Mouse (Mus musculus): ENCODE data around the gene Ndrg2. TPM values are rescaled to one million over a fixed set of nuclear protein-coding genes. Genes with fewer than 3 reads are reported as not detected.
A peak's percentile ranks its signal among the peaks of the same experiment; 100 is the strongest.

Ndrg2 gene
- polyA plus RNA-seq, 1 experiment = 235 TPM

DNA sequence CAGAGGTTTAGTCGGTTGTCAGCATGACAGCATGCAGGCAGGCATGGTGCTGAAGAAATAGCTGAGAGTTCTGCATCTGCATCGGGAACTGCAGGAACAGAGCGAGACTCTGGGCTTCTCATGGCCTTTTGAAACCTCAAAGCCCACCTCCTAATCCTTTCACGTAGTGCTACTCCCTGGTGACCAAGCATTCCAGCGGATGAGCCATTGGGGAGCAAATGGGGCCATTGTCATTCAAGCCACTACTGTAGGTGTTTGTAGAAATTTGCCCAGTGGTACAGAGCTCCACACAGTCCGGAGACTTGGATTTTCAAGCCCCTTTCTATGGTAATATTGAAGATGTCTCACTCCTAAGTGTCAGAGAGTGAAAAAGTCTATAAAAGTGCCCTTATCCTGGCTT is 27.9 kb downstream of the Ndrg2 start:
- Histone ChIP-seq H3K27me3 (replicated peaks; ENCODE audit: control insufficient read depth, insufficient read depth, low read length) (no peaks in the 10 kb centered on the region), H3K36me3 (ENCODE audit: control insufficient read depth, insufficient read depth, low read length) (0 out of 2 replicates have a peak, but pooled peaks cover 2% of the 10 kb centered on the region), H3K4me3 (ENCODE audit: insufficient read depth, low read depth, low read length) (no peak overlapping the region), H3K4me1 (ENCODE audit: control insufficient read depth, insufficient read depth, low read length) (0 out of 2 replicates have a peak, but pooled peaks cover 3% of the 10 kb centered on the region), H3K27ac (ENCODE audit: insufficient read depth, low read depth, low read length) (no peak overlapping the region)
- 69% methylated on average over 6 of the region's 6 CpGs for WGBS
- TF ChIP-seq CTCF (conservative IDR thresholded peaks at IDR 0.05; ENCODE audit: insufficient read depth, insufficient read length, low read depth, low read length) (no peak), POLR2A (IDR thresholded peaks at IDR 0.05; ENCODE audit: low read depth, low read length) (no peak)
- no peak for DNase-seq

DNA sequence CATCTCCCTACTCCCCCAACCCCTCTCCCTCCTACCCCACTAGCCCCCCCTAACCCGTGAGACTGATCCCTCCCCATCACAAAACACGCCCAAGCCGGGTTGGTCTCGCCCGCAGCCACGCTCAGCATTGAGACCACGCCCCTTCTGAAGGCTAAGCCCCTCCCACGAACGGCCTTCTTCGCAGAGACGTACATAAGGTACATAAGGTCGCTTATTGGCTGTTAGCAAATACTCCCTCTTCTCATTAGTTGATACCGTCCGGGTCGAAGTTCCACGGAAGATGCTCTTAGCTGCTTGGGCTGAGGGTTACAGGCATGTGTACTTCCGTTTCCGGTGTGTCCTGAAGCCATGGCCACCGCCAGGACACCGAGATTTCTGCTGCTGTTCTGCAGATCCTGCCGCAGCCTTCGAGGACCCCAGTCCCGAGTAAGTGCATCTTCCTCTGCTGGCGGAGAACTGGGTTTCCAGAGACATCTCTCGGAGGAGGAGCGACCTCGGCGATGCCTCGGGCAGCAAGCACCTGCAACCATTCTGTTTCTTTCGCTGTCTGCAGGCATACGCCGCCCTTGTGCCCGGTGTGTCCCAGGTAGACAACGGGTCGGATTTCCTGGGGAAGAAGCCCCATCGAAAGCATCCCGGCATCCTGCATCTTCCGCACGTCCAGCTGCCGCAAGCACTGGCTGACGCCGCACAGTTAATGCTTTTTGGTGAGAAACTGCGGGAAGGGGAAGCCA is 29.2 kb downstream of the Ndrg2 start, which contains the start of gene Mettl17:
Gene Mettl17 (plus strand): TSS at position 245 of the 734 bp plus-strand sequence.
- H3K27me3 ChIP-seq (replicated peaks; ENCODE audit: control insufficient read depth, insufficient read depth, low read length) = no peaks in the 10 kb centered on the region
- TF ChIP-seq POLR2A (IDR thresholded peaks at IDR 0.05; ENCODE audit: low read depth, low read length) = peak; percentile 45
- TF ChIP-seq CTCF (conservative IDR thresholded peaks at IDR 0.05; ENCODE audit: insufficient read depth, insufficient read length, low read depth, low read length) = 0 out of 2 replicates have a peak, but pooled peaks have one; percentile 5
- H3K4me1 ChIP-seq (ENCODE audit: control insufficient read depth, insufficient read depth, low read length) = 0 out of 2 replicates have a peak, but pooled peaks cover 3% of the 10 kb centered on the region
- H3K36me3 ChIP-seq (ENCODE audit: control insufficient read depth, insufficient read depth, low read length) = no peaks in the 10 kb centered on the region
- H3K4me3 ChIP-seq (ENCODE audit: insufficient read depth, low read depth, low read length) = peak within 1 kb of the TSS; percentile 84
- peak within 1 kb of the TSS; percentile 19; the same call in 1 of the 2 replicates for H3K27ac ChIP-seq (ENCODE audit: insufficient read depth, low read depth, low read length)
- DNase-seq = peak; percentile 97
- WGBS = under 1% methylated on average over 43 of the region's 43 CpGs

DNA sequence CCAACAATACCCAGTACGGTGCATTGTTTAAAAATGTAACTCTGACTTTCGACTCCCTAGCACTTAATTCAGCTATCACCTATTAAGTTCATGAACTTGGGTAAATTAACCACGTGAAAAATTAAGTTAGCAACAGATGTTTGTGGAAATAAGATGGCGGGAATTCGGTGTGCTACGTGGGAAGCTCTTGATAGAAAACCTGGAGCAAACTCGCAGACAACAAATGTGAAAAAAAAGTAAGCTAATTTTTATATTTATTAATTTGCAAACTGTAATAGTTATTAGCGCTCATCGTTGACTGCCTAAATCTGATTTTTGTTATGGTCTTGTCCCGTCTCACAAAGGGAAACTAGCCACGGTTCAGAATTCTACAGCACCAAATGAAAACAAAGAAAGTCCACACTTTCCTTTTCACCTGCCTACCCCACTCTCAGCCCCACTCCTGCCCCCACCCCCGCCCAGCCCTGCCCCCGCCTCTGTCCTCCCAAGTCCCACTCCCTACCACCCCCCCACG is 29.9 kb downstream of the Ndrg2 start:
- TF ChIP-seq POLR2A (IDR thresholded peaks at IDR 0.05; ENCODE audit: low read depth, low read length) (no peak), CTCF (conservative IDR thresholded peaks at IDR 0.05; ENCODE audit: insufficient read depth, insufficient read length, low read depth, low read length) (no peak)
- peak; percentile 10 for DNase-seq
- Histone ChIP-seq H3K4me3 (ENCODE audit: insufficient read depth, low read depth, low read length) (peak overlapping the region; percentile 84), H3K27me3 (replicated peaks; ENCODE audit: control insufficient read depth, insufficient read depth, low read length) (no peaks in the 10 kb centered on the region), H3K27ac (ENCODE audit: insufficient read depth, low read depth, low read length) (no peak overlapping the region), H3K36me3 (ENCODE audit: control insufficient read depth, insufficient read depth, low read length) (no peaks in the 10 kb centered on the region), H3K4me1 (ENCODE audit: control insufficient read depth, insufficient read depth, low read length) (0 out of 2 replicates have a peak, but pooled peaks cover 3% of the 10 kb centered on the region)
- WGBS = under 1% methylated on average over 14 of the region's 14 CpGs

DNA sequence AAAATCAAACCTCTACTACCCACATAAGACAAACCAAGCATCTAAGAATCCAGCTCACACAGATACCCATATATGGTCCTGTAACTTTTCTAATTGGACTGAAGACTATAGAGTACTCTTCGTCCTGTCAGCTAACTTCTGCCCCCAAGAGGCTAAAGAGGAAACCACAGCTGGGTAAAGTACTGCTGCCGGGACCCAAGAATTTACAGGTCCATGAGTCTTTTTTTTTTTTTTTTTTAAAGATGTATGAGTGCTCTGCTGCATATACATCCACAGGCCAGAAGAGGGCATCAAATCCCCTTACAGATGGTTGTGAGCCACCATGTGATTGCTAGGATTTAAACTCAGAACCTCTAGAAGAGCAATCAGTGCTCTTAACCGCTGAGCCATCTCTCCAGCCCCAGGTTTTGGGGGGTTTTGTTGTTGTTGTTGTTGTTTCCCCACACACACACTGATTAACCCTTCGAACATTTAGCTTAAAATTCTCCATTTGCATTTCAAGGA is 30.4 kb downstream of the Ndrg2 start:
- H3K36me3 ChIP-seq (ENCODE audit: control insufficient read depth, insufficient read depth, low read length) = no peaks in the 10 kb centered on the region
- H3K4me3 ChIP-seq (ENCODE audit: insufficient read depth, low read depth, low read length) = peak overlapping the region; percentile 84
- H3K4me1 ChIP-seq (ENCODE audit: control insufficient read depth, insufficient read depth, low read length) = 0 out of 2 replicates have a peak, but pooled peaks cover 3% of the 10 kb centered on the region
- under 1% methylated on average over 4 of the region's 4 CpGs for WGBS
- no peak overlapping the region for H3K27ac ChIP-seq (ENCODE audit: insufficient read depth, low read depth, low read length)
- TF ChIP-seq POLR2A (IDR thresholded peaks at IDR 0.05; ENCODE audit: low read depth, low read length) = no peak
- TF ChIP-seq CTCF (conservative IDR thresholded peaks at IDR 0.05; ENCODE audit: insufficient read depth, insufficient read length, low read depth, low read length) = peak; percentile 34; the same call in 1 of the 2 replicates
- H3K27me3 ChIP-seq (replicated peaks; ENCODE audit: control insufficient read depth, insufficient read depth, low read length) = no peaks in the 10 kb centered on the region
- peak; percentile 85 for DNase-seq

DNA sequence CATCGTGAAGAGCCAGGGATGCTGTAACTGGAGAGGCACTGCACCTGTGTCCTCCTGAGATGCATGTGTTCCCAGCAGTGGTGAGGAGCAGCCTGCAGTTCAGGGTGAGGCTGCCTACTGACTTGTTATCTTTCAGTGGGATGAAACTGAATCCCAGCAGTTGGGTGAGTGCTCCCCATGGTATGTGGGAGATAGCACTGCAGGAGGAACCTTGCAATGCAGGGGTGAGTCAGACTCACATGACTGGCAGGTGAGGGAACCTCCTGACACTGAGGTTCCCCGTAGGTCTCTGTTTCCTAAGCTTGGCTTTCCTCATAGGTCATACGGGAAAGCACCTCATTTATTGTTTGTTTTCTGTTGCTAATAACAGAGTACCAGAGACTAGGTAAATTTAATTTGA is 36.4 kb downstream of the Ndrg2 start:
- Histone ChIP-seq H3K4me1 (ENCODE audit: control insufficient read depth, insufficient read depth, low read length) (no peaks in the 10 kb centered on the region), H3K27ac (ENCODE audit: insufficient read depth, low read depth, low read length) (no peak overlapping the region), H3K36me3 (ENCODE audit: control insufficient read depth, insufficient read depth, low read length) (no peaks in the 10 kb centered on the region), H3K4me3 (ENCODE audit: insufficient read depth, low read depth, low read length) (no peak overlapping the region), H3K27me3 (replicated peaks; ENCODE audit: control insufficient read depth, insufficient read depth, low read length) (no peaks in the 10 kb centered on the region)
- no peak for TF ChIP-seq CTCF (conservative IDR thresholded peaks at IDR 0.05; ENCODE audit: insufficient read depth, insufficient read length, low read depth, low read length)
- WGBS = 64% methylated on average over 3 of the region's 3 CpGs
- DNase-seq = no peak

DNA sequence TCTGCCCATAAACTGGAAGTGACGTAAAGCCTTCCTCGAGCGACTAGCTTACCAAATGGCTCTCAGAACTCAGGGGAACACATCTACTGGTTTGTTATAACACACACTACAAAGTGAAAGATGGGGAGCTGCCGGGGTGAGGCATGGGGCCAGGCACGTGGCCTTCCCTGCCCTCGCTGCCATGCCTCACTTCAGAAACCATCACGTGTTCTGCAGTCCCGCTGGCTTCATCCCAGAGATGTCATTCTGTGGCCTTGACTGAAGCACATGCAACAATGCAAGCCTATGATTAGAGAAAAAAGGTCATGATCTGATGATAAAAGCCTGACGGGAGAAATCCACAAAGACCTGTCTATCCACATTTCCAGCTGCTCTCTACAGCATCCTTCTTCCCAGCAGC is 42.2 kb downstream of the Ndrg2 start:
- no peak for DNase-seq
- TF ChIP-seq POLR2A (IDR thresholded peaks at IDR 0.05; ENCODE audit: low read depth, low read length) (no peak), CTCF (conservative IDR thresholded peaks at IDR 0.05; ENCODE audit: insufficient read depth, insufficient read length, low read depth, low read length) (no peak)
- H3K4me3 ChIP-seq (ENCODE audit: insufficient read depth, low read depth, low read length) = no peak overlapping the region
- H3K27ac ChIP-seq (ENCODE audit: insufficient read depth, low read depth, low read length) = no peak overlapping the region
- H3K36me3 ChIP-seq (ENCODE audit: control insufficient read depth, insufficient read depth, low read length) = no peaks in the 10 kb centered on the region
- H3K27me3 ChIP-seq (replicated peaks; ENCODE audit: control insufficient read depth, insufficient read depth, low read length) = no peaks in the 10 kb centered on the region
- H3K4me1 ChIP-seq (ENCODE audit: control insufficient read depth, insufficient read depth, low read length) = no peaks in the 10 kb centered on the region
- 70% methylated on average over 9 of the region's 9 CpGs for WGBS

DNA sequence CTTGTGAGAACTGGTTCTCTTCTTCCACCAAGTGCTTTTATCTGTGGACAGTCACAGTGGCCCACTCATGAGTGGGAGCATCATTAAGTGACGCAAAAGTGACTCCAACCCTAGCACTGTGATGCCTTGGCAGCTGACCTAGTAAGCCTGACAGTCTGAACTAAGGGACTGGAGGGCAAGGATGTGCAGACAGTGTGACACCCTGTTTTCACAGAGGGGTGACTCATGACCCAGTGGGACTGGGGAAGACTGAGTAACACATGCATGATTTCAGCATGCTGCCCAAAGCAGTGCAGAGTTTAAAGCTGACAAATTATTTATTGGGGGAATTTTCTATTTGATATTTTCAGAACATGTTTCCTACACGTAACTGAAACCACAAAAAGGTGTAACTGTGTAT is 43.2 kb downstream of the Ndrg2 start:
- TF ChIP-seq POLR2A (IDR thresholded peaks at IDR 0.05; ENCODE audit: low read depth, low read length) (no peak), CTCF (conservative IDR thresholded peaks at IDR 0.05; ENCODE audit: insufficient read depth, insufficient read length, low read depth, low read length) (no peak)
- H3K4me1 ChIP-seq (ENCODE audit: control insufficient read depth, insufficient read depth, low read length) = no peaks in the 10 kb centered on the region
- no peaks in the 10 kb centered on the region for H3K27me3 ChIP-seq (replicated peaks; ENCODE audit: control insufficient read depth, insufficient read depth, low read length)
- no peak overlapping the region for H3K27ac ChIP-seq (ENCODE audit: insufficient read depth, low read depth, low read length)
- no peak for DNase-seq
- 77% methylated on average over 2 of the region's 2 CpGs for WGBS
- no peak overlapping the region for H3K4me3 ChIP-seq (ENCODE audit: insufficient read depth, low read depth, low read length)
- H3K36me3 ChIP-seq (ENCODE audit: control insufficient read depth, insufficient read depth, low read length) = no peaks in the 10 kb centered on the region

Data from kidney, adult 2 months (tissue).